Mouse (Mus musculus): ENCODE results near the gene Eif5a2. TPM values are rescaled to one million over a fixed set of nuclear protein-coding genes. Genes with fewer than 3 reads are reported as not detected.
A peak's percentile ranks its signal among the peaks of the same experiment; 100 is the strongest.

The Eif5a2 gene
- total RNA-seq (2021): 1 to 10 TPM in 1 of 2 experiments, under 1 TPM in 1; 0.89 to 1.0 TPM
- 0.57 and 1.3 TPM in 2 replicates for polyA plus RNA-seq (2012; rRNA removed)
- long read RNA-seq, full-length matches to known transcripts: 1 of 1 reads
- long read RNA-seq, partial matches to known transcripts: 0 of 1 reads
- long read RNA-seq, other reads (novel, unspliced or antisense): 0 of 1 reads

DNA sequence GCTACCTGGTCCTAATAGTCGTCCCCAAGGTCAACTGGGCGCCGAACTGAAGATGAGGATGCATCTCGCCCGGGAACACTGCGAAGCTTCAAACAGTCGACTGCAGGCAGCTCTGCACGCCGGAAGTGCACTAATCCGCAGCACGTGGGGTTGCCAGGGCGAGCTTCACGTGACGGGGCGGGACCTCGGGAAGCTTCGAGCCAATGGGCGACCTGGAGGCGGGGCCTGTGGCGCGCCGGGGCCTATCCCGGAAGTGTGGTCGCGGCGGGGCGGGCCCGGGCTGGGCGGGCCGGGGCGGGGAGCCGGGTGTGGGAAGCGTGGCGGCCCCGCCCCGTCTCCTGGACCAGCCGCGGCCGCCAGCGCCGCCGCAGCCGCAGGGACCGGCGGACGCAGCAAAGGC lies at the start of gene Eif5a2:
TSS of gene Eif5a2 (plus strand) at position 283 of the 400 bp plus-strand sequence.
- Histone ChIP-seq H3K36me3 (ENCODE audit: control insufficient read depth, insufficient read depth, low read length) (no peaks in the 10 kb centered on the region), H3K27ac (no peak within 1 kb of the TSS; the same call in 1 of the 2 replicates), H3K79me2 (replicated peaks; ENCODE audit: control insufficient read depth, insufficient read depth, low read length) (no peaks in the 10 kb centered on the region), H3K27me3 (ENCODE audit: control insufficient read depth, insufficient read depth, low read length) (no peaks in the 10 kb centered on the region), H3K9ac (ENCODE audit: low read depth, low read length) (peak within 1 kb of the TSS; percentile 71), H3K4me1 (ENCODE audit: control insufficient read depth, insufficient read depth, low read length) (peaks cover 2% of the 10 kb centered on the region), H3K4me3 (peak within 1 kb of the TSS; percentile 69)
- peak; percentile 90 to 93 for DNase-seq
- intact Hi-C loops (cut with DNase I): loop anchor here (2.0 kb wide), 1 partner anchor 24 kb away; the partner anchor contains the start of gene Rpl22l1
- WGBS: 3% methylated on average over 43 of the region's 46 CpGs
- TF ChIP-seq CTCF (IDR thresholded peaks at IDR 0.05) (no peak), POLR2A (IDR thresholded peaks at IDR 0.05; ENCODE audit: insufficient read depth, low read depth, low read length) (no peak), EP300 (IDR thresholded peaks at IDR 0.05; ENCODE audit: insufficient read depth, low read depth, low read length) (0 out of 2 replicates have a peak, but pooled peaks have one; percentile 34)

DNA sequence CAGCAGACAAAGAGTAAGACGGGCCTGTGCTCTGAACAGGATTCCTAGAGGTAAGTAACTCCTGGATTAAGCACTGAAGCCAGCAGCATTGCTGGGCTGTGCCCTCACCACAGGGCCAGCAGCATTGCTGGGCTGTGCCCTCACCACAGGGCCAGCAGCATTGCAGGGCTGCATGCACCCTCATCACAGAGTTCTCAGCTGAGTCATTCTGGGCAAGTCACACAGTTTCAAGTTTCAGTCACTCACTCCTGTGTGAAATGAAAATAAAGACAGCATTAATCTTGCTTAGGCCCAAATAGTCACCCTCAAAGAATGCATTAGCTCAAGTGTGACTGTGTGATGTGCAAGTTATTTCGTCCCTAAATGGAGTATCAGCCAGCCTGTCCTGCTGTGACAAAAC lies 46.4 kb upstream of the Eif5a2 start:
- TF ChIP-seq EP300 (IDR thresholded peaks at IDR 0.05; ENCODE audit: insufficient read depth, low read depth, low read length) (no peak), POLR2A (IDR thresholded peaks at IDR 0.05; ENCODE audit: insufficient read depth, low read depth, low read length) (no peak), CTCF (IDR thresholded peaks at IDR 0.05) (no peak)
- intact Hi-C loops (cut with DNase I): no loop called here
- Histone ChIP-seq H3K36me3 (ENCODE audit: control insufficient read depth, insufficient read depth, low read length) (no peaks in the 10 kb centered on the region), H3K9ac (ENCODE audit: low read depth, low read length) (no peak overlapping the region), H3K79me2 (replicated peaks; ENCODE audit: control insufficient read depth, insufficient read depth, low read length) (no peaks in the 10 kb centered on the region), H3K4me1 (ENCODE audit: control insufficient read depth, insufficient read depth, low read length) (no peaks in the 10 kb centered on the region), H3K27ac (no peak overlapping the region), H3K4me3 (no peak overlapping the region), H3K27me3 (ENCODE audit: control insufficient read depth, insufficient read depth, low read length) (no peaks in the 10 kb centered on the region)
- DNase-seq: no peak
- 74% methylated on average over 2 of the region's 2 CpGs for WGBS

DNA sequence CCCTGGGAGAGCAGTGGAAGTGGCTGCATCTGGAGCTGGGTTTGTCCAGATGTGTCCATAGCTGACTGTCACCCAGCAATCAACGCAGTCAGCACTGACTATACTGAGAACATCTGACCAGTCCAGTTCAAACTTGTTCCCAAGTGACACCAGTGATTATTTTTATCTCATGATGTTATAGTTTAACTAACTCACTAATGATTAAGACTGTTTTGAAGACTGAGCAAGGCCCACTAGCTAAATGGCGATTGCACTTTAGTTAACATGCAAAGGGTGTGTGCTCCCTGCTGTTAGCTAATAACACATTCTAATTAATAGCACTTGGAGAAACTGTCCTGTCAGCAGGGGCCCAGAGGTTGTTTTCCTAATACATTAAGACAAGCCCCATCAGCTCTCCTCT lies 44.1 kb upstream of the Eif5a2 start:
- Histone ChIP-seq H3K36me3 (ENCODE audit: control insufficient read depth, insufficient read depth, low read length) (no peaks in the 10 kb centered on the region), H3K4me3 (no peak overlapping the region), H3K4me1 (ENCODE audit: control insufficient read depth, insufficient read depth, low read length) (no peaks in the 10 kb centered on the region), H3K9ac (ENCODE audit: low read depth, low read length) (no peak overlapping the region), H3K79me2 (replicated peaks; ENCODE audit: control insufficient read depth, insufficient read depth, low read length) (no peaks in the 10 kb centered on the region), H3K27ac (no peak overlapping the region), H3K27me3 (ENCODE audit: control insufficient read depth, insufficient read depth, low read length) (no peaks in the 10 kb centered on the region)
- TF ChIP-seq POLR2A (IDR thresholded peaks at IDR 0.05; ENCODE audit: insufficient read depth, low read depth, low read length): no peak
- no peak for TF ChIP-seq EP300 (IDR thresholded peaks at IDR 0.05; ENCODE audit: insufficient read depth, low read depth, low read length)
- no peak for TF ChIP-seq CTCF (IDR thresholded peaks at IDR 0.05)
- WGBS: 50% methylated on average over 2 of the region's 2 CpGs
- intact Hi-C loops (cut with DNase I): no loop called here
- no peak for DNase-seq

DNA sequence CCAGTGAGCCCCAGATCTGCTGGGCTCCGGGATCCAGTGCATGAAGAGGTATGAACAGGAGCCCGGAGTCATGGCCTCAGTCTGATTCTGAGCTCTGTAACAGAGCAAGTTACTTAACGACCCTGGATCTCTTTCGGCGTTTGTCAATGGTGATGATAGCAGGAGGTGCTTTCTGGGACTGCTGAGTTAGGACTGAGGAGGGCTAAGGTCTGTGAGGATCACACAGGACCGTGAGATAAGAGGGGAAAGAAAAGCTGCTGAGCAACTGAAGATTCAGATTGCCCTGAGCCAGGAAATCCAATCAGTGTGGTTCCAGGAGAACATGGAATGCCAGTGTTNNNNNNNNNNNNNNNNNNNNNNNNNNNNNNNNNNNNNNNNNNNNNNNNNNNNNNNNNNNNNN lies 40.7 kb upstream of the Eif5a2 start:
- Histone ChIP-seq H3K4me1 (ENCODE audit: control insufficient read depth, insufficient read depth, low read length) (no peaks in the 10 kb centered on the region), H3K4me3 (no peak overlapping the region), H3K9ac (ENCODE audit: low read depth, low read length) (no peak overlapping the region), H3K27me3 (ENCODE audit: control insufficient read depth, insufficient read depth, low read length) (no peaks in the 10 kb centered on the region), H3K27ac (no peak overlapping the region), H3K79me2 (replicated peaks; ENCODE audit: control insufficient read depth, insufficient read depth, low read length) (no peaks in the 10 kb centered on the region), H3K36me3 (ENCODE audit: control insufficient read depth, insufficient read depth, low read length) (no peaks in the 10 kb centered on the region)
- intact Hi-C loops (cut with DNase I): loop anchor here (5.0 to 10.0 kb wide), 2 partner anchors 176 to 923 kb away; no protein-coding TSS in a partner anchor
- no peak for DNase-seq
- no peak for TF ChIP-seq POLR2A (IDR thresholded peaks at IDR 0.05; ENCODE audit: insufficient read depth, low read depth, low read length)
- TF ChIP-seq CTCF (IDR thresholded peaks at IDR 0.05): no peak
- TF ChIP-seq EP300 (IDR thresholded peaks at IDR 0.05; ENCODE audit: insufficient read depth, low read depth, low read length): no peak
- 29% methylated on average over 6 of the region's 6 CpGs for WGBS

DNA sequence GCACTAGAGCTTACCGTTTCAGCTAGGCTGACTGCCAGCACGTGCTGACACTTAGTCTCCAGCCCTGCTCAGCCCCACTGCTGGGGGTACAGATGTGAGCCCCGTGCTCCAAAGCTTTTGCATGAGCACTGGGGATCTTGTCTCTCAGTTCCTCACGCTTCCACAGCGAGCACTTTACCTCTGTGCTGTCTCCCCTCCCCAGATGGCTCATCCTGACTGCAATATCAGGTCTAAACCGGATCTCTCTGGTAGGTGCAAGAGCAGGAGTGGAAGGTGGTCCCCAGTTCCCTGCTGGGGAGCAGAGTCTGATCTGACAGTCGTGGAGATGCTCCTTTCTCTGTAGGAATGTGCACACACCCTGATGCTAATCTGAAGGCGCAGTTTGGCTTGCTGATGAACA lies 37.8 kb upstream of the Eif5a2 start:
- intact Hi-C loops (cut with DNase I): loop anchor here (5.0 to 10.0 kb wide), 2 partner anchors 178 to 926 kb away; no protein-coding TSS in a partner anchor
- Histone ChIP-seq H3K9ac (ENCODE audit: low read depth, low read length) (no peak overlapping the region), H3K4me3 (no peak overlapping the region), H3K79me2 (replicated peaks; ENCODE audit: control insufficient read depth, insufficient read depth, low read length) (no peaks in the 10 kb centered on the region), H3K36me3 (ENCODE audit: control insufficient read depth, insufficient read depth, low read length) (no peaks in the 10 kb centered on the region), H3K4me1 (ENCODE audit: control insufficient read depth, insufficient read depth, low read length) (no peaks in the 10 kb centered on the region), H3K27ac (no peak overlapping the region), H3K27me3 (ENCODE audit: control insufficient read depth, insufficient read depth, low read length) (no peaks in the 10 kb centered on the region)
- TF ChIP-seq CTCF (IDR thresholded peaks at IDR 0.05) (no peak), POLR2A (IDR thresholded peaks at IDR 0.05; ENCODE audit: insufficient read depth, low read depth, low read length) (no peak), EP300 (IDR thresholded peaks at IDR 0.05; ENCODE audit: insufficient read depth, low read depth, low read length) (no peak)
- no peak for DNase-seq
- WGBS: 32% methylated on average over 8 of the region's 8 CpGs

DNA sequence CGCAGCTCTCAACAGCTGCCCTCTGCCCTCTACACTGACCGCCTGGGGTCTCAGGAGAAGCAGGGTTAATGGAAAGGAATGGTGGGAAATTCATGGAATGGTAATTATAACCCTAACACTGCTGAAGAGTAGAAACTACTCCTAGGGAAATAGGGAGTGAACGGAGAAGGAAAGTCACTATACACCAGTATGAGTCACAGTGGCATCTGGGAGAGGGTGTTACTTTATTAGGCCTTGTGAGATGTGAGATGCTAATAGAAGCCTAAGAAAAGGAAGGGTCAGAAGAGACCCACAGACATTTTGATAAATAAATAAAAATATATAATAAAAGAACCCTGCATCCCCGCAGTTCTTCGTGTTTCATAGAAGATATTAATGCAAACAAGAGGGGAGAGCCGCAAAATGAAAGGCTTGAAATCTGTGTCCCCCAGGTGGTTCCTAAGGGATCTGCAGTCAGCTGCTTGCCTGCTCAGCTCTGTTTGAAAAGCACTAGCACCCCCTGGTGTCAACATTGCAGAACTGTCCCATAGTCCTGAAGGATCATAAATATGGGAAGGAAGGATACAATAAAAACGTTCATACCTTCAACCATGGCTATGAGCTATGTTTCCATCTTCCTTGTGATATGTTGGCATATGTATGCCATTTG lies 35.1 kb upstream of the Eif5a2 start:
- intact Hi-C loops (cut with DNase I): loop anchor here (1.0 to 10.0 kb wide), 3 partner anchors 181 to 763 kb away; no protein-coding TSS in a partner anchor
- Histone ChIP-seq H3K4me3 (no peak overlapping the region), H3K4me1 (ENCODE audit: control insufficient read depth, insufficient read depth, low read length) (no peaks in the 10 kb centered on the region), H3K9ac (ENCODE audit: low read depth, low read length) (no peak overlapping the region), H3K36me3 (ENCODE audit: control insufficient read depth, insufficient read depth, low read length) (no peaks in the 10 kb centered on the region), H3K79me2 (replicated peaks; ENCODE audit: control insufficient read depth, insufficient read depth, low read length) (no peaks in the 10 kb centered on the region), H3K27me3 (ENCODE audit: control insufficient read depth, insufficient read depth, low read length) (no peaks in the 10 kb centered on the region), H3K27ac (no peak overlapping the region)
- TF ChIP-seq POLR2A (IDR thresholded peaks at IDR 0.05; ENCODE audit: insufficient read depth, low read depth, low read length): no peak
- TF ChIP-seq EP300 (IDR thresholded peaks at IDR 0.05; ENCODE audit: insufficient read depth, low read depth, low read length): peak; percentile 78
- peak; percentile 99; the same call in 1 of the 2 replicates for TF ChIP-seq CTCF (IDR thresholded peaks at IDR 0.05)
- 31% methylated on average over 7 of the region's 7 CpGs for WGBS
- DNase-seq: peak; percentile 47 to 54
